Comparison of ENCODE assay signal across 11 mouse cellular contexts in the genomic region with DNA sequence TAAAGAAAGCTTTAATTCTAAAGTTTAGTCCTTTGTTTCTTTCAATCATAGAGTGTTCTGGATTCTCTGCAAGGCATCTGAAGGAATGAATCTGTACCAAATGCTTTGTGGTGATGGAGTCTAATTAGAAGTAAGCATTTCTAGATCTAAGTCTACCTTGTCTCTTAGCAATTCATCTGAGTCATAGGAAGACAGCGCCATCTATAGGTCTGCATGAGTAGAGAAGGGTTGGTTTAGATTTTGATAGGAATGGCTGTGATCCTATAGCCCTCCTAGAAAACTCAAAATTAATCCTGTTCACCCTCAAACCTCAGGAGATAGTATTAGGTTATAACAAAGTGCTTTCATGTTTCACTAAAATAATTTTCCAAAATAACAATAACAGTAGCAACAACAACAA. TPM values are rescaled to one million over a fixed set of nuclear protein-coding genes. Genes with fewer than 3 reads are reported as not detected.
A peak's percentile ranks its signal among the peaks of the same experiment; 100 is the strongest.
DNase-seq lines count a peak whose midpoint lies in the region; ATAC-seq and TF ChIP-seq lines count a peak whose summit lies in the region.
"Had no signal": no experiment of that assay in that cellular context is flagged by ENCODE, and none has a peak within 500 bp of the region (broad histone marks: within the 10 kb centered on the region; RNA-seq: fewer than 3 reads in every experiment).

No protein-coding gene starts in this region.

- H3K36me3 ChIP-seq in forebrain, embryonic 14.5 days (ENCODE audit: control insufficient read depth, insufficient read depth, low read length), result no peaks in the 10 kb centered on the region
- H3K36me3 ChIP-seq in forebrain, embryonic 16.5 days (ENCODE audit: control insufficient read depth, insufficient read depth), result no peaks in the 10 kb centered on the region
- no peaks in the 10 kb centered on the region for H3K36me3 ChIP-seq in midbrain, embryonic 14.5 days (ENCODE audit: control insufficient read depth, insufficient read depth, low read length)
- no peaks in the 10 kb centered on the region for H3K36me3 ChIP-seq in midbrain, embryonic 11.5 days (ENCODE audit: control insufficient read depth, insufficient read depth, low read length)
- no peaks in the 10 kb centered on the region for H3K36me3 ChIP-seq in stomach, postnatal 0 days (ENCODE audit: control insufficient read depth, insufficient read depth, low read length)
- H3K36me3 ChIP-seq: heart, embryonic 15.5 days had no signal

- H3K4me3 ChIP-seq in forebrain, embryonic 14.5 days (ENCODE audit: low read depth, low read length), result no peak overlapping the region
- H3K4me3 ChIP-seq in forebrain, embryonic 16.5 days (replicated peaks; ENCODE audit: low read length), result no peak overlapping the region
- no peak overlapping the region for H3K4me3 ChIP-seq in midbrain, embryonic 14.5 days (replicated peaks; ENCODE audit: low read depth, low read length)
- no peak overlapping the region for H3K4me3 ChIP-seq in midbrain, embryonic 11.5 days (ENCODE audit: low read depth, low read length)
- H3K4me3 ChIP-seq in stomach, postnatal 0 days (ENCODE audit: low read depth, low read length), result no peak overlapping the region
- H3K4me3 ChIP-seq: forebrain, embryonic 13.5 days; heart, embryonic 15.5 days; megakaryocyte, embryonic 14.5 days had no signal

- H3K4me2 ChIP-seq in forebrain, embryonic 14.5 days (ENCODE audit: low read length), result no peak overlapping the region
- H3K4me2 ChIP-seq in forebrain, embryonic 16.5 days (ENCODE audit: low read length), result no peak overlapping the region
- H3K4me2 ChIP-seq in midbrain, embryonic 14.5 days (ENCODE audit: low read length), result no peak overlapping the region
- no peak overlapping the region for H3K4me2 ChIP-seq in midbrain, embryonic 11.5 days
- H3K4me2 ChIP-seq in stomach, postnatal 0 days (replicated peaks; ENCODE audit: low read depth), result no peak overlapping the region
- H3K4me2 ChIP-seq: forebrain, embryonic 13.5 days; heart, embryonic 15.5 days had no signal

- H3K9ac ChIP-seq in forebrain, embryonic 14.5 days (ENCODE audit: low read length), result no peak overlapping the region
- H3K9ac ChIP-seq in forebrain, embryonic 16.5 days (replicated peaks; ENCODE audit: low read depth, low read length), result no peak overlapping the region
- H3K9ac ChIP-seq in midbrain, embryonic 14.5 days (replicated peaks; ENCODE audit: low read length), result no peak overlapping the region
- no peak overlapping the region for H3K9ac ChIP-seq in midbrain, embryonic 11.5 days (ENCODE audit: low read length)
- no peak overlapping the region for H3K9ac ChIP-seq in stomach, postnatal 0 days (ENCODE audit: low read length)
- H3K9ac ChIP-seq: forebrain, embryonic 13.5 days; heart, embryonic 15.5 days had no signal

- peak; percentile 76 for TF ChIP-seq CTCF in stomach, postnatal 0 days (IDR thresholded peaks at IDR 0.05; ENCODE audit: low read depth)

- H3K27ac ChIP-seq in forebrain, embryonic 14.5 days (ENCODE audit: low read depth, low read length), result no peak overlapping the region
- H3K27ac ChIP-seq in forebrain, embryonic 16.5 days (ENCODE audit: low read length), result no peak overlapping the region
- no peak overlapping the region for H3K27ac ChIP-seq in midbrain, embryonic 14.5 days (replicated peaks; ENCODE audit: low read depth, low read length)
- H3K27ac ChIP-seq in midbrain, embryonic 11.5 days (ENCODE audit: low read depth, low read length), result no peak overlapping the region
- H3K27ac ChIP-seq in stomach, postnatal 0 days (replicated peaks), result no peak overlapping the region
- H3K27ac ChIP-seq: forebrain, embryonic 13.5 days; heart, embryonic 15.5 days had no signal

- H3K4me1 ChIP-seq in forebrain, embryonic 14.5 days (ENCODE audit: control insufficient read depth, insufficient read depth, low read length), result no peaks in the 10 kb centered on the region
- H3K4me1 ChIP-seq in forebrain, embryonic 16.5 days (replicated peaks; ENCODE audit: control insufficient read depth, insufficient read depth, low read length), result no peaks in the 10 kb centered on the region
- no peaks in the 10 kb centered on the region for H3K4me1 ChIP-seq in midbrain, embryonic 14.5 days (ENCODE audit: control insufficient read depth, insufficient read depth, low read length)
- no peaks in the 10 kb centered on the region for H3K4me1 ChIP-seq in midbrain, embryonic 11.5 days (ENCODE audit: control insufficient read depth, insufficient read depth, low read length)
- H3K4me1 ChIP-seq in stomach, postnatal 0 days (replicated peaks; ENCODE audit: control insufficient read depth, insufficient read depth), result no peaks in the 10 kb centered on the region
- H3K4me1 ChIP-seq: forebrain, embryonic 13.5 days; heart, embryonic 15.5 days; megakaryocyte, embryonic 14.5 days had no signal

- WGBS in forebrain, embryonic 14.5 days, result 0% methylated on average over 1 of the region's 1 CpGs
- WGBS in forebrain, embryonic 16.5 days, result 0% methylated on average over 1 of the region's 1 CpGs
- 0% methylated on average over 1 of the region's 1 CpGs for WGBS in midbrain, embryonic 14.5 days
- 0% methylated on average over 1 of the region's 1 CpGs for WGBS in midbrain, embryonic 11.5 days
- 3% methylated on average over 1 of the region's 1 CpGs for WGBS in stomach, postnatal 0 days

- peak; percentile 39 for DNase-seq in forebrain, embryonic 14.5 days (ENCODE audit: low spot score)
- DNase-seq in midbrain, embryonic 14.5 days, result peak; percentile 43
- DNase-seq in midbrain, embryonic 11.5 days (ENCODE audit: low spot score, missing footprints), result no peak
- no peak for DNase-seq in stomach, postnatal 0 days (ENCODE audit: low spot score)
- DNase-seq in cerebellum, adult 8-10 months, result no peak
- DNase-seq in gastrocnemius, postnatal 25 days, result no peak

- no peak for TF ChIP-seq EP300 in stomach, postnatal 0 days (optimal IDR thresholded peaks at IDR 0.05)

- H3K9me3 ChIP-seq in forebrain, embryonic 14.5 days (replicated peaks; ENCODE audit: control insufficient read depth, low read length), result no peaks in the 10 kb centered on the region
- no peaks in the 10 kb centered on the region for H3K9me3 ChIP-seq in forebrain, embryonic 16.5 days (ENCODE audit: control insufficient read depth, low read length)
- no peaks in the 10 kb centered on the region for H3K9me3 ChIP-seq in midbrain, embryonic 14.5 days (ENCODE audit: control insufficient read depth, low read length)
- H3K9me3 ChIP-seq in midbrain, embryonic 11.5 days (ENCODE audit: control insufficient read depth, low read length), result no peaks in the 10 kb centered on the region
- no peaks in the 10 kb centered on the region for H3K9me3 ChIP-seq in stomach, postnatal 0 days (ENCODE audit: control insufficient read depth, low read length)
- H3K9me3 ChIP-seq: forebrain, embryonic 13.5 days; heart, embryonic 15.5 days; megakaryocyte, embryonic 14.5 days had no signal

- ATAC-seq in forebrain, embryonic 14.5 days, result no peak; the same call in 1 of the 2 replicates
- ATAC-seq in forebrain, embryonic 16.5 days, result no peak
- ATAC-seq in midbrain, embryonic 14.5 days (ENCODE audit: low FRiP score, low TSS enrichment), result no peak
- no peak for ATAC-seq in midbrain, embryonic 11.5 days (ENCODE audit: low FRiP score)
- ATAC-seq in erythroblast, adult 5-6 weeks (replicated peaks; ENCODE audit: low FRiP score, poor library complexity, severe bottlenecking), result peak; percentile 84
- no peak for ATAC-seq in stomach, postnatal 0 days (ENCODE audit: low FRiP score, low TSS enrichment)
- ATAC-seq: forebrain, embryonic 13.5 days had no signal

- no peaks in the 10 kb centered on the region for H3K27me3 ChIP-seq in forebrain, embryonic 14.5 days (replicated peaks; ENCODE audit: control insufficient read depth, insufficient read depth, low read length)
- no peaks in the 10 kb centered on the region for H3K27me3 ChIP-seq in forebrain, embryonic 16.5 days (replicated peaks; ENCODE audit: control insufficient read depth, insufficient read depth, low read length)
- H3K27me3 ChIP-seq in midbrain, embryonic 14.5 days (ENCODE audit: control insufficient read depth, insufficient read depth, low read length), result no peaks in the 10 kb centered on the region
- H3K27me3 ChIP-seq in midbrain, embryonic 11.5 days (ENCODE audit: control insufficient read depth, insufficient read depth, low read length), result no peaks in the 10 kb centered on the region
- H3K27me3 ChIP-seq in stomach, postnatal 0 days (ENCODE audit: control insufficient read depth, insufficient read depth, low read length), result no peaks in the 10 kb centered on the region
- H3K27me3 ChIP-seq: forebrain, embryonic 13.5 days; megakaryocyte, embryonic 14.5 days had no signal

RNA-seq across cellular contexts. Expression of gene Slc25a21, which starts 11.8 kb away (rescaled TPM):
- polyA plus RNA-seq in forebrain, embryonic 14.5 days (2014; fragmentation: Nextera tagmentation; extraction: Ambion mirVana), result 0.16 TPM in 1 of 2 replicates, not detected in the other
- polyA plus RNA-seq in forebrain, embryonic 16.5 days (2015; fragmentation: Nextera tagmentation; extraction: Ambion mirVana), result not detected in 2 replicates
- not detected in 2 replicates for polyA plus RNA-seq in midbrain, embryonic 14.5 days (2014; fragmentation: Nextera tagmentation; extraction: Ambion mirVana)
- polyA plus RNA-seq in midbrain, embryonic 11.5 days (2014; fragmentation: Nextera tagmentation; extraction: Ambion mirVana), result 2.3 and 2.5 TPM in 2 replicates
- total RNA-seq in erythroblast, adult 5-6 weeks (2015; ENCODE audit: low replicate concordance), result 33.4 and 40.5 TPM in 2 replicates
- 33.8 and 48.9 TPM in 2 replicates for total RNA-seq in erythroblast, adult 5-6 weeks (2017; ENCODE audit: low replicate concordance)
- polyA plus RNA-seq in stomach, postnatal 0 days (2015; fragmentation: Nextera tagmentation; extraction: Ambion mirVana), result 1.2 TPM in 2 replicates
- total RNA-seq in gastrocnemius, postnatal 25 days (2021), result under 1 TPM; 0.27 to 0.38 TPM

RNA-seq across cellular contexts. Expression of gene Prps1l3, which starts 44.7 kb away (rescaled TPM):
- 50.4 and 51.1 TPM in 2 replicates for polyA plus RNA-seq in forebrain, embryonic 14.5 days (2014; fragmentation: Nextera tagmentation; extraction: Ambion mirVana)
- polyA plus RNA-seq in forebrain, embryonic 16.5 days (2015; fragmentation: Nextera tagmentation; extraction: Ambion mirVana), result 39.2 and 46.6 TPM in 2 replicates
- 28.6 and 38.5 TPM in 2 replicates for polyA plus RNA-seq in midbrain, embryonic 14.5 days (2014; fragmentation: Nextera tagmentation; extraction: Ambion mirVana)
- 78.1 and 86.4 TPM in 2 replicates for polyA plus RNA-seq in midbrain, embryonic 11.5 days (2014; fragmentation: Nextera tagmentation; extraction: Ambion mirVana)
- 10.6 and 15.9 TPM in 2 replicates for total RNA-seq in erythroblast, adult 5-6 weeks (2015; ENCODE audit: low replicate concordance)
- 16.3 and 20.1 TPM in 2 replicates for total RNA-seq in erythroblast, adult 5-6 weeks (2017; ENCODE audit: low replicate concordance)
- 24.0 TPM in 2 replicates for polyA plus RNA-seq in stomach, postnatal 0 days (2015; fragmentation: Nextera tagmentation; extraction: Ambion mirVana)
- total RNA-seq in gastrocnemius, postnatal 25 days (2021), result 10 to 100 TPM; 20.3 to 22.6 TPM

RNA-seq across cellular contexts. Expression of gene Mipol1, which starts 44.8 kb away (rescaled TPM):
- 5.5 and 6.4 TPM in 2 replicates for polyA plus RNA-seq in forebrain, embryonic 14.5 days (2014; fragmentation: Nextera tagmentation; extraction: Ambion mirVana)
- polyA plus RNA-seq in forebrain, embryonic 16.5 days (2015; fragmentation: Nextera tagmentation; extraction: Ambion mirVana), result 6.6 and 7.5 TPM in 2 replicates
- 3.5 and 5.0 TPM in 2 replicates for polyA plus RNA-seq in midbrain, embryonic 14.5 days (2014; fragmentation: Nextera tagmentation; extraction: Ambion mirVana)
- polyA plus RNA-seq in midbrain, embryonic 11.5 days (2014; fragmentation: Nextera tagmentation; extraction: Ambion mirVana), result 7.6 and 9.5 TPM in 2 replicates
- 0.63 TPM in 1 of 2 replicates, not detected in the other for total RNA-seq in erythroblast, adult 5-6 weeks (2015; ENCODE audit: low replicate concordance)
- 0.60 and 0.98 TPM in 2 replicates for total RNA-seq in erythroblast, adult 5-6 weeks (2017; ENCODE audit: low replicate concordance)
- polyA plus RNA-seq in stomach, postnatal 0 days (2015; fragmentation: Nextera tagmentation; extraction: Ambion mirVana), result 5.9 and 6.3 TPM in 2 replicates
- 1 to 10 TPM; 2.1 to 3.1 TPM for total RNA-seq in gastrocnemius, postnatal 25 days (2021)

Comparison
In these comparisons a context has a peak if more than half of its experiments do, and no peak if none do; other contexts are left out.
1. DNase-seq: peak in forebrain, embryonic 14.5 days (single experiment) and midbrain, embryonic 14.5 days (single experiment); none in midbrain, embryonic 11.5 days (single experiment), stomach, postnatal 0 days (single experiment), cerebellum, adult 8-10 months (single experiment) and gastrocnemius, postnatal 25 days (single experiment).